Mouse (Mus musculus) mature B cell (primary cell): ENCODE measurements around the gene Psmd12.
"Not testable (repeated sequence)": the region's sequence is repeated elsewhere in the genome, so short reads cannot be mapped to it uniquely, and the experiment has no call there.

Source experiments
- in situ Hi-C: fragments of 300-500 bp; cut with MboI; formaldehyde crosslinking; loops from 2 replicates; pipeline ENCODE4 v1.14.3; 2019

The Psmd12 gene

GRCm38 (mm10) chr11:107510362-107511269 is 31.3 kb downstream of the Psmd12 start:
- in situ Hi-C loops, result no loop called here

- in situ Hi-C loops, result not testable (repeated sequence)
These were observed 32.7 kb downstream of the Psmd12 start for GRCm38 (mm10) chr11:107511954-107512353.

- in situ Hi-C loops, result no loop called here
These were observed 33.8 kb downstream of the Psmd12 start for GRCm38 (mm10) chr11:107513047-107513446.

DNA sequence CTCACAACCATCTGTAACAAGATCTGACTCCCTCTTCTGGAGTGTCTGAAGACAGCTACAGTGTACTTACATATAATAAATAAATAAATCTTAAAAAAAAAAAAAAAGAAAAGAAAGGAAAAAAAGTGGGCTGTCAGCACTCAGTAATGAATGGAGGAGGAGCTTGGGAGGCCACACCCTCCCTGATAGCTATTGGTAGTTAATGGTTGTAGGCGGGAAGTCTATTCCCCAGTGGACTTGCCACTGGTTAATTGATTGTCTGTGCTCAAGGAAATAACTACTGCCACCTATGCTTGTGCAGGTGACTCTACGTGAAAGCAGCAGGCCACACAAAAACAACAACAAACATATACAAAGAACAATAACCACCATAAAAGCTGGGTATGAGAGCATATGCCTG is 37.1 kb downstream of the Psmd12 start:
- in situ Hi-C loops, result no loop called here

DNA sequence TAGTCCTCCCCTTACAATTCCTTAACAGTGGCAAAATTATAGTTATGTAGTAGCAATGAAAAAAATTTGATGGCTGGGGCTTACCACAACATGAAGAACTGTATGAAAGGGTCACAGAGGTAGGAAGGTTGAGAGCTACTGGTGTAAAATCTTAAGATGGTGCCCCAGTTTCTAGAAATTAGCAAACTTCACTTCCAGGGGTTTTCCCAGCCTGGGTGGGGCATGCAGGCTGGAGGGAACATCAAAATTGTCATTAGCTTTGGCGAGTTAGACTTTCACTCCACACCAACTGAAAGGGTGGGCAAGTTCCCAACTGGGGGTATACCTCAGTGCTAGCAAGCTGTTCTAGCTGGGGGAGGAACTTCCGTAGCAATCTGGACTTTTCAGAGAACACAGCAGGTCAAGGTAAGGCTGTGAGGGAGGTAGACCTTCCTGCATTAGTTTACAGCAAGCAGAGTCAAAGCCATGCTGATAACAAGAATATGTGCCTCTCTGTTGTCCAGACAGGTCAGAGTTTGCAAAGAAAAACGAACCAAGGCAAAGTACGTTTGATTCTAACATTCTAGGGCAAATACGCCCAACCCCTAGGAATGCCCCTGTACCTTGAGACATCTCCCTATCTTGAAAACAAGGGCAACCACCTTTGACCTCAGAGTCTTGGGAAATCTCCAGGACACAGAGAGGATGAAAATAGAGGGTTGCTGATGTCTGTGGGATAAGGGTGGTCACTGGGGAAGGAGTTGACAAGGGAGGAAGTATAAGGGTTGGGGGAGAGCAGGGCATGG is 39.6 kb downstream of the Psmd12 start:
- in situ Hi-C loops, result no loop called here

- in situ Hi-C loops, result no loop called here
These were observed 41.9 kb downstream of the Psmd12 start for GRCm38 (mm10) chr11:107521153-107521552.

DNA sequence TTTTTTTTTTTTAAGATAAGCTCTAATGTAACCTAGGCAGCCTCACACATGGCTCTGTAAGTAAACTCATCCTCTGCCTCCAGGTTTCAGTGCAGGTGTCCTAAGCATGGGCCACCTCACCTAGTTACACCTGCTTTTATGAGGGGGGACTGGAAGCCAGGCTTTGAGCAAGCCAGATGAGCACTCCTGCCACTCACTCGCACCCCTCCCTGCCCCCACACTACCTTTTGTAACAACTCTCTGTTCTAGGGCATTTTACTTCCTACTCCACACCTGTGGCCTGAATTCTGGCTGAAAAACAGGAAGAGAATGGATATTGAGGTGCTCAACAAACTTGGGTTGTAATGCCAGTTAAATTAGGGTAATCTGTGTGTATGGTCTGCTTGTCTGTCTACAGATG is 45.7 kb downstream of the Psmd12 start:
- in situ Hi-C loops, result no loop called here

GRCm38 (mm10) chr11:107527632-107528031 is 48.3 kb downstream of the Psmd12 start:
- in situ Hi-C loops, result no loop called here

GRCm38 (mm10) chr11:107529320-107529719 is 50.0 kb downstream of the Psmd12 start:
- in situ Hi-C loops, result no loop called here

GRCm38 (mm10) chr11:107531445-107531844 is 52.2 kb downstream of the Psmd12 start:
- in situ Hi-C loops, result no loop called here

DNA sequence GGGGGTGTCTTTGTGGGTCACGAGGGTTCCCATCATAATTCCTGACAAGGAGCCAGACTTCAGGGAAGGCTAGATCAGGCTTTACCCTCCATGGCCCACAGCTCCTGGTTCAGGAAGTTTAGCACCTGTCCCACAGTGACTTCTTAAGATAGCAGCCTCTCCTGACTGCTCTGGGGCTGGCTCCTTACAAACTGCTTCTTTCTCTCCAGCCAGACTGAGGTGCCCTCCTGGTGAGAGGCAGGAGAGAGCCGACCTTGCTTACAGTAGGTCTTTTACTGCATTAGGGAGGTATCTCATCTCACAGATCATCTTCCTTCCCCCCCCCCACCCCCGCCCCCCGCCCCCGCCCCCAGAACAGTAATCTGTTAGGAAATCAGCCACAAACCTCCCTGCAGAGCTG is 53.0 kb downstream of the Psmd12 start:
- in situ Hi-C loops, result no loop called here

GRCm38 (mm10) chr11:107538994-107539393 is 59.7 kb downstream of the Psmd12 start:
- in situ Hi-C loops, result no loop called here

GRCm38 (mm10) chr11:107540339-107540738 is 61.1 kb downstream of the Psmd12 start:
- in situ Hi-C loops, result no loop called here

DNA sequence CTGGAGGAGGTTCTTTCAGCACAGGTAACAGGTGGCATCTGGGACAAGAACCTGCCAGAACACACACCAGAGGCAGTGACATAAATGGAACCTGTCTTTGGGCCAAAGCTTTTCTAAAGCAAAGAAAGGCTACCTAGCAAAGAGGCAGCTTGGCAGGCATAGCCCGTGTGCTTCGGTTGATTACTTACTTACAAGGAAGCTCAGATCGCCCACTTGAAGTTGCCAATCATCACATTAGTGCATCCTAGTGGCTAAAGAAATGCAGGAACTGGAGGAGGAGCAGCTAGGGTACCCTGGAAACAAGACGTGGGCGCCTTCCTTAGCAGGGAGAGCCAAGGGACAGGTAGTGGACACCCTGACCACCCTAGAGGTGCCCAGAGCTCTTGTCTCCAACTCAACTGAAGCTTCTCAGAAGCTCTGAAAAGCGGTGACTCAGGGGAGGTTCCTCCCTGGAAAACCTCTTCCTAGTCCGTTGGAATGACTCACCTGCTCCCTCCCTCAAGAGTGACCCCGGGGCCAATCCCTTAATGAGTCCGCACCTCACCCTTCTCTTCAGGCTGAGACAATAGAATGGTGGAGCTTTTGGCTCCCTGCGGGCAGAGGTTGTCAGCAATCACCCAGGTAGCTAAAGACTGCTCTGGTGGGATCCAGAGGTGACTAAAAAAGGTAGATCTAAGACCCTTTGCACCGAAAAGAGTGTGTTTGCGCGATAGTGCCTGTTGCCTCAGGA is 66.6 kb downstream of the Psmd12 start:
- in situ Hi-C loops, result no loop called here

DNA sequence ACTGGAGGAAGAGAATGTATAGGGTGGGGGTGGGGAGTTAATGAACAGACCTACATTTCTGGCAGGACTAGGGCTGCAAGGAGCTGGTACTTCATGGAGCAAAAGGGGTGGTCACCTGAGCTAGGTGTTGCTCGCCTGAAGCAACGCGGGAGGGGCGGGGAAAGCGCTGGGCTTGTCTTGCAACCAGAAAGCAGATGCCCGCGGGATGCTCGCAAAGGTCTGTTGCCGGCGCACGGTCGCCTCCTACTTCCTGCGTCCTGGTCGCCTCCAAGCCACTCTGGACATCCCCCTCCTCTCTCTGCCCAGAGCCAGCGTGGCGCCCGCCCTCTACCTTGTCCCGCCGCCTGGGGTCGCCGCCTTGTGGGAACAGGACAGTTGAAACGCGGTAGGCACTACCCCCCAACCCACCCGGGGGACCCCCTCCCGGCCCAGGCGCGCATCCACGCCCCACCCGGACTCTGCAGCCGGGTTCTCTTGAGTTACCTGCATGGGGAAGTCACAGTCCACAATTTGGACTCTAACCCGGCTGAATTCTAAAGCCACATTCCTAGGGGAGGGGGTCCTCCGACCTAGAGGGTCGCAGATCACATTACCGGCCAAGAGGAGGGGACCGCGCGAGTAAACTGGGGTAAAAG is 67.5 kb downstream of the Psmd12 start:
- in situ Hi-C loops, result no loop called here

DNA sequence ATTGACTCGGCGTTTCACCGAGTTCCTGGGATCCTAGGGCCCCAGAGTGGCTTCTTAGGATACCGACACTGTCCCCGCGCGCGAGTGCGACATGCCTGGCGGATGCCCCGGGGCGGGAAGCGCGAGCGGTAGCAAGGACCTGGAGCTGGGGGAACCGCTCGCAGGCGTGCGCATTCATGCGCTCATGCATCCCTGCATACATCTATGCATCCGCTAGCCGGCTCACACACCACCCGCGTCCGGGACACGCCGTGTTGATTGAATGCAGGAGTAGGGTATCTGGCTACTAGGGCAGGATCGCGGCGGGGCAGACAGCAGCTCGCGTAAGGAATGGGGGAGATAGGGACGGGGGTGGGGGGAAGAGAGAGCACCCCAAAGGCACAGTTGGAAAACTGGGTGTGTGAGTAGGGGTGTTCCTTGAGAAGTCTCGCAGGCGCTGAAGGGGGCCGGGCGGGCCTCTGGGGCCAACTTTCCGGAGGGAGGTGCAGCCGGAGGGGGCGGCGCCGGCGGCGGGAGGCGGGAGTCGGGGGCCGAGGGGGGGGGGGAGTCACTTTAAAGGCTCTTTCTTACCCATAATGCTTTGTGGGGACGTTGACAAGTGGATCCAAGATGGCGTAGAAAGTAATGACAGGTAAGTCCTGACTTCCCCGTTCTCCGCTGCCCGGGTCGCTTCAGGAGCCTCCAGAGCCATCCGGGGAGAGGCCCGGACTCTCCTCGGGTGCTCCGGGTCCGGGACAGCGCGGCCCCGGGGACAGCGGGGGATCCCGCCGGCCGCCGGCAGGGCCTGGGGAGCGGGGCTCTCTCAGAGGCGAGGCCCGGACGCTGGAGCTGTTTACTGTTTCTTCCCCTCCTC is 68.3 kb downstream of the Psmd12 start, which contains the start of gene Helz:
Helz (plus strand) TSS at position 580 of the 853 bp plus-strand sequence.
- in situ Hi-C loops, result no loop called here

GRCm38 (mm10) chr11:107548204-107548975 is 69.1 kb downstream of the Psmd12 start:
- in situ Hi-C loops, result no loop called here
